ENCODE assay signal across 9 mouse cellular contexts in genomic region chr17:27707954-27708661, GRCm38 (mm10). TPM values are rescaled to one million over a fixed set of nuclear protein-coding genes. Genes with fewer than 3 reads are reported as not detected.
DNase-seq lines count a peak whose midpoint lies in the region; ATAC-seq and TF ChIP-seq lines count a peak whose summit lies in the region.
"Had no signal": no experiment of that assay in that cellular context is flagged by ENCODE, and none has a peak within 500 bp of the region (broad histone marks: within the 10 kb centered on the region; RNA-seq: fewer than 3 reads in every experiment).

No protein-coding gene starts in this region.

- H3K9me3 ChIP-seq in forebrain, postnatal 0 days (ENCODE audit: low read length): no peaks in the 10 kb centered on the region
- no peaks in the 10 kb centered on the region for H3K9me3 ChIP-seq in hindbrain, embryonic 14.5 days (ENCODE audit: control insufficient read depth, low read length)

- H3K4me3 ChIP-seq in forebrain, postnatal 0 days (ENCODE audit: low read depth, low read length): 0 out of 2 replicates have a peak overlapping the region, but pooled peaks have one; percentile 9
- H3K4me3 ChIP-seq in hindbrain, embryonic 14.5 days (replicated peaks; ENCODE audit: low read length): 0 out of 2 replicates have a peak overlapping the region, but pooled peaks have one; percentile 8
- no peak overlapping the region for H3K4me3 ChIP-seq in liver, adult 2 months (ENCODE audit: insufficient read depth, low read depth, low read length)
- H3K4me3 ChIP-seq: myocyte had no signal

- WGBS in forebrain, postnatal 0 days: 9% methylated on average over 24 of the region's 25 CpGs
- WGBS in hindbrain, embryonic 14.5 days: 6% methylated on average over 25 of the region's 25 CpGs
- 11% methylated on average over 24 of the region's 25 CpGs for WGBS in liver, adult 2 months

- TF ChIP-seq CTCF in forebrain, postnatal 0 days (IDR thresholded peaks at IDR 0.05; ENCODE audit: low read depth): no peak; the same call in 1 of the 2 replicates
- TF ChIP-seq CTCF in liver, adult 2 months (IDR thresholded peaks at IDR 0.05; ENCODE audit: low read depth, low read length): no peak

- peak overlapping the region; percentile 9; the same call in 1 of the 2 replicates for H3K27ac ChIP-seq in forebrain, postnatal 0 days (ENCODE audit: low read depth, low read length)
- H3K27ac ChIP-seq in hindbrain, embryonic 14.5 days: no peak overlapping the region
- no peak overlapping the region for H3K27ac ChIP-seq in liver, adult 2 months (replicated peaks; ENCODE audit: insufficient read depth, low read depth, low read length)

- H3K36me3 ChIP-seq in forebrain, postnatal 0 days (ENCODE audit: insufficient read depth): peaks cover 12% of the 10 kb centered on the region
- 0 out of 2 replicates have a peak, but pooled peaks cover 8% of the 10 kb centered on the region for H3K36me3 ChIP-seq in hindbrain, embryonic 14.5 days (replicated peaks; ENCODE audit: control insufficient read depth, insufficient read depth)
- no peaks in the 10 kb centered on the region for H3K36me3 ChIP-seq in liver, adult 2 months (ENCODE audit: control insufficient read depth, insufficient read depth, low read length)

- H3K27me3 ChIP-seq in forebrain, postnatal 0 days (ENCODE audit: insufficient read depth, low read length): no peaks in the 10 kb centered on the region
- no peaks in the 10 kb centered on the region for H3K27me3 ChIP-seq in hindbrain, embryonic 14.5 days (ENCODE audit: control insufficient read depth, insufficient read depth, low read length)
- no peaks in the 10 kb centered on the region for H3K27me3 ChIP-seq in liver, adult 2 months (ENCODE audit: control insufficient read depth, insufficient read depth, low read length)

- H3K4me1 ChIP-seq in forebrain, postnatal 0 days (ENCODE audit: insufficient read depth): no peaks in the 10 kb centered on the region
- no peaks in the 10 kb centered on the region; the same call in 1 of the 2 replicates for H3K4me1 ChIP-seq in hindbrain, embryonic 14.5 days (replicated peaks; ENCODE audit: control insufficient read depth, insufficient read depth, low read length)
- peaks cover 2% of the 10 kb centered on the region; the same call in 1 of the 2 replicates for H3K4me1 ChIP-seq in liver, adult 2 months (ENCODE audit: control insufficient read depth, insufficient read depth, low read length)

- peak overlapping the region; percentile 41 for H3K4me2 ChIP-seq in forebrain, postnatal 0 days (ENCODE audit: low read depth)
- peak overlapping the region; percentile 47 for H3K4me2 ChIP-seq in hindbrain, embryonic 14.5 days (replicated peaks)

- H3K9ac ChIP-seq in forebrain, postnatal 0 days: no peak overlapping the region; the same call in 1 of the 2 replicates
- H3K9ac ChIP-seq in hindbrain, embryonic 14.5 days: no peak overlapping the region; the same call in 1 of the 2 replicates
- no peak overlapping the region for H3K9ac ChIP-seq in liver, adult 2 months (ENCODE audit: low read depth, low read length)

- peak; percentile 67 for DNase-seq in CD4-positive, CD25-positive, alpha-beta regulatory T cell, adult 2 months (ENCODE audit: low read depth, low spot score)
- DNase-seq in adrenal gland, postnatal 36 days: peak; percentile 86 to 95
- peak; percentile 76 for DNase-seq in forebrain, postnatal 0 days
- DNase-seq in hindbrain, embryonic 14.5 days (ENCODE audit: low spot score): peak; percentile 66
- peak; percentile 23 for DNase-seq in liver, adult 2 months (ENCODE audit: extremely low read depth, low read depth, low spot score)
- peak; percentile 98 for DNase-seq in neural tube, embryonic 10.5 days (ENCODE audit: extremely low spot score, low spot score)
- DNase-seq in thymus, postnatal 25 days: peak; percentile 46

- ATAC-seq in CD4-positive, CD25-positive, alpha-beta regulatory T cell, adult 4 months: no peak
- ATAC-seq in forebrain, postnatal 0 days: peak; percentile 87
- ATAC-seq in hindbrain, embryonic 14.5 days (ENCODE audit: low FRiP score): peak; percentile 85

- H3K79me2 ChIP-seq in liver, adult 2 months (ENCODE audit: control insufficient read depth, insufficient read depth, low read length): no peaks in the 10 kb centered on the region

- no peak for TF ChIP-seq POLR2A in liver, adult 2 months (IDR thresholded peaks at IDR 0.05; ENCODE audit: extremely low read depth, insufficient read depth, low read length)

RNA-seq across cellular contexts. Expression of gene Spdef, which starts 20.6 kb away (rescaled TPM):
- polyA plus RNA-seq in CD4-positive, CD25-positive, alpha-beta regulatory T cell, adult 4 months (2017; shearing (Covaris generic)): not detected
- total RNA-seq in adrenal gland, postnatal 36 days (2021): under 1 TPM in 1 of 2 experiments, not detected in 1; 0.16 TPM
- total RNA-seq in forebrain, postnatal 0 days (2014; rRNA removed): 2.3 and 3.5 TPM in 2 replicates
- polyA plus RNA-seq in forebrain, postnatal 0 days (2015; fragmentation: Nextera tagmentation; extraction: Ambion mirVana): 1.5 and 2.3 TPM in 2 replicates
- polyA plus RNA-seq in hindbrain, embryonic 14.5 days (2014; fragmentation: Nextera tagmentation; extraction: Ambion mirVana): 0.26 and 0.94 TPM in 2 replicates
- total RNA-seq in liver, adult 2 months (2014; rRNA removed): not detected in 2 replicates
- polyA plus RNA-seq in liver, adult 2 months (2012; rRNA removed): 0.15 and 0.48 TPM in 2 replicates

RNA-seq across cellular contexts. Expression of gene Pacsin1, which starts 52.8 kb away (rescaled TPM):
- 10 to 100 TPM; 36.5 to 37.2 TPM for polyA plus RNA-seq in CD4-positive, CD25-positive, alpha-beta regulatory T cell, adult 4 months (2017; shearing (Covaris generic))
- 1 to 10 TPM; 2.5 to 3.5 TPM for total RNA-seq in adrenal gland, postnatal 36 days (2021)
- total RNA-seq in forebrain, postnatal 0 days (2014; rRNA removed): 29.3 and 38.7 TPM in 2 replicates
- polyA plus RNA-seq in forebrain, postnatal 0 days (2015; fragmentation: Nextera tagmentation; extraction: Ambion mirVana): 42.5 and 62.5 TPM in 2 replicates
- polyA plus RNA-seq in hindbrain, embryonic 14.5 days (2014; fragmentation: Nextera tagmentation; extraction: Ambion mirVana): 44.5 and 51.7 TPM in 2 replicates
- 0.27 TPM in 1 of 2 replicates, not detected in the other for total RNA-seq in liver, adult 2 months (2014; rRNA removed)
- 0.16 and 0.23 TPM in 2 replicates for polyA plus RNA-seq in liver, adult 2 months (2012; rRNA removed)

Comparison
In these comparisons a context has a peak if more than half of its experiments do, and no peak if none do; other contexts are left out.
1. DNase-seq: peak in every context shown above with its lines; median percentile 98 in neural tube, embryonic 10.5 days; 90 in adrenal gland, postnatal 36 days; 76 in forebrain, postnatal 0 days; 67 in CD4-positive, CD25-positive, alpha-beta regulatory T cell, adult 2 months; 66 in hindbrain, embryonic 14.5 days; 46 in thymus, postnatal 25 days; 23 in liver, adult 2 months.
2. RNA of gene Pacsin1, which starts 52.8 kb away (polyA plus RNA-seq): 42.5 to 62.5 TPM in forebrain, postnatal 0 days, 44.5 to 51.7 TPM in hindbrain, embryonic 14.5 days and 36.5 to 37.2 TPM in CD4-positive, CD25-positive, alpha-beta regulatory T cell, adult 4 months; 0.16 to 0.23 TPM in liver, adult 2 months; every median in the first group is over 10 times any median in the second.